Mouse (Mus musculus): ENCODE data around the gene Gm37240. TPM values are rescaled to one million over a fixed set of nuclear protein-coding genes. Genes with fewer than 3 reads are reported as not detected.

The Gm37240 gene
- polyA plus RNA-seq, 1 experiment = 0.77 TPM

GRCm38 (mm10) chr3:84460952-84461351 lies 1426.4 kb downstream of the Gm37240 start:
- 52% methylated on average over 12 of the region's 12 CpGs for WGBS
- Histone ChIP-seq H3K27me3 (ENCODE audit: control insufficient read depth, insufficient read depth, low read length) (no peaks in the 10 kb centered on the region), H3K27ac (ENCODE audit: insufficient read depth, low read length) (no peak overlapping the region), H3K4me3 (replicated peaks; ENCODE audit: insufficient read depth, low read depth, low read length) (no peak overlapping the region), H3K4me1 (ENCODE audit: control insufficient read depth, insufficient read depth, low read length) (no peaks in the 10 kb centered on the region)
- no peak for TF ChIP-seq POLR2A (IDR thresholded peaks at IDR 0.05; ENCODE audit: borderline replicate concordance, insufficient read depth, low read length)
- TF ChIP-seq CTCF (IDR thresholded peaks at IDR 0.05; ENCODE audit: borderline replicate concordance, insufficient read depth, low read depth, low read length) = no peak
- no peak for DNase-seq

- Histone ChIP-seq H3K27me3 (ENCODE audit: control insufficient read depth, insufficient read depth, low read length) (no peaks in the 10 kb centered on the region), H3K4me3 (replicated peaks; ENCODE audit: insufficient read depth, low read depth, low read length) (no peak overlapping the region), H3K4me1 (ENCODE audit: control insufficient read depth, insufficient read depth, low read length) (no peaks in the 10 kb centered on the region), H3K27ac (ENCODE audit: insufficient read depth, low read length) (no peak overlapping the region)
- 45% methylated on average over 3 of the region's 3 CpGs for WGBS
- DNase-seq = no peak
- TF ChIP-seq POLR2A (IDR thresholded peaks at IDR 0.05; ENCODE audit: borderline replicate concordance, insufficient read depth, low read length) (no peak), CTCF (IDR thresholded peaks at IDR 0.05; ENCODE audit: borderline replicate concordance, insufficient read depth, low read depth, low read length) (no peak)
Measured at GRCm38 (mm10) chr3:84460499-84460898, 1426.8 kb downstream of the Gm37240 start.

- TF ChIP-seq POLR2A (IDR thresholded peaks at IDR 0.05; ENCODE audit: borderline replicate concordance, insufficient read depth, low read length) (no peak), CTCF (IDR thresholded peaks at IDR 0.05; ENCODE audit: borderline replicate concordance, insufficient read depth, low read depth, low read length) (no peak)
- Histone ChIP-seq H3K4me3 (replicated peaks; ENCODE audit: insufficient read depth, low read depth, low read length) (no peak overlapping the region), H3K4me1 (ENCODE audit: control insufficient read depth, insufficient read depth, low read length) (no peaks in the 10 kb centered on the region), H3K27me3 (ENCODE audit: control insufficient read depth, insufficient read depth, low read length) (no peaks in the 10 kb centered on the region), H3K27ac (ENCODE audit: insufficient read depth, low read length) (no peak overlapping the region)
- DNase-seq = no peak
- 60% methylated on average over 12 of the region's 12 CpGs for WGBS
Measured at GRCm38 (mm10) chr3:84455733-84456417, 1431.4 kb downstream of the Gm37240 start.

GRCm38 (mm10) chr3:84450651-84451050 lies 1436.7 kb downstream of the Gm37240 start:
- H3K4me3 ChIP-seq (replicated peaks; ENCODE audit: insufficient read depth, low read depth, low read length) = no peak overlapping the region
- WGBS = 54% methylated on average over 3 of the region's 3 CpGs
- TF ChIP-seq CTCF (IDR thresholded peaks at IDR 0.05; ENCODE audit: borderline replicate concordance, insufficient read depth, low read depth, low read length) (no peak), POLR2A (IDR thresholded peaks at IDR 0.05; ENCODE audit: borderline replicate concordance, insufficient read depth, low read length) (no peak)
- no peak overlapping the region for H3K27ac ChIP-seq (ENCODE audit: insufficient read depth, low read length)
- H3K4me1 ChIP-seq (ENCODE audit: control insufficient read depth, insufficient read depth, low read length) = no peaks in the 10 kb centered on the region
- no peak for DNase-seq
- no peaks in the 10 kb centered on the region for H3K27me3 ChIP-seq (ENCODE audit: control insufficient read depth, insufficient read depth, low read length)

GRCm38 (mm10) chr3:84449015-84449414 lies 1438.3 kb downstream of the Gm37240 start:
- no peak overlapping the region for H3K4me3 ChIP-seq (replicated peaks; ENCODE audit: insufficient read depth, low read depth, low read length)
- 82% methylated on average over 9 of the region's 9 CpGs for WGBS
- no peak for DNase-seq
- H3K27ac ChIP-seq (ENCODE audit: insufficient read depth, low read length) = no peak overlapping the region
- H3K27me3 ChIP-seq (ENCODE audit: control insufficient read depth, insufficient read depth, low read length) = no peaks in the 10 kb centered on the region
- TF ChIP-seq POLR2A (IDR thresholded peaks at IDR 0.05; ENCODE audit: borderline replicate concordance, insufficient read depth, low read length) = no peak
- TF ChIP-seq CTCF (IDR thresholded peaks at IDR 0.05; ENCODE audit: borderline replicate concordance, insufficient read depth, low read depth, low read length) = no peak
- no peaks in the 10 kb centered on the region for H3K4me1 ChIP-seq (ENCODE audit: control insufficient read depth, insufficient read depth, low read length)

- H3K4me3 ChIP-seq (replicated peaks; ENCODE audit: insufficient read depth, low read depth, low read length) = no peak overlapping the region
- DNase-seq = no peak
- 58% methylated on average over 5 of the region's 5 CpGs for WGBS
- no peaks in the 10 kb centered on the region for H3K27me3 ChIP-seq (ENCODE audit: control insufficient read depth, insufficient read depth, low read length)
- no peak overlapping the region for H3K27ac ChIP-seq (ENCODE audit: insufficient read depth, low read length)
- TF ChIP-seq CTCF (IDR thresholded peaks at IDR 0.05; ENCODE audit: borderline replicate concordance, insufficient read depth, low read depth, low read length) (no peak), POLR2A (IDR thresholded peaks at IDR 0.05; ENCODE audit: borderline replicate concordance, insufficient read depth, low read length) (no peak)
- no peaks in the 10 kb centered on the region for H3K4me1 ChIP-seq (ENCODE audit: control insufficient read depth, insufficient read depth, low read length)
Measured at GRCm38 (mm10) chr3:84447803-84448202, 1439.5 kb downstream of the Gm37240 start.

Other genes starting within 250 kb of the Gm37240 start
- 1.3 and 1.4 TPM in 2 replicates for gene Fam160a1, start 70.2 kb downstream of the Gm37240 start, polyA plus RNA-seq (2012; rRNA removed)
- 0.33 and 0.39 TPM in 2 replicates for gene Glt28d2, start within 50 bp of the Gm37240 start, polyA plus RNA-seq (2012; rRNA removed)
- 14.5 and 15.1 TPM in 2 replicates for gene Sh3d19, start 83.6 kb upstream of the Gm37240 start, polyA plus RNA-seq (2012; rRNA removed)
- gene Prss48, start 115.0 kb upstream of the Gm37240 start, polyA plus RNA-seq (2012; rRNA removed) = not detected in 2 replicates